Mouse (Mus musculus) heart, embryonic 14.5 days (tissue): ENCODE results near the gene Josd1. TPM values are rescaled to one million over a fixed set of nuclear protein-coding genes. Genes with fewer than 3 reads are reported as not detected.

Experiments used
- ATAC-seq: fragments of 200-750 bp; cut with Nextera tagmentation; 2 replicates; pipeline ENCODE4 v1.8.0; 2017; ENCODE audit warnings: low read depth, moderate TSS enrichment; ENCODE audit not compliant: insufficient number of reproducible peaks, insufficient read depth, low FRiP score
- H3K27ac ChIP-seq, 2 experiments: fragments of 200-500 bp in 1 of 2; fragments of 300-500 bp in 1 of 2; sonication (generic) in 1 of 2; replicated peaks in 1 of 2; 2 replicates each; pipeline ENCODE4 v1.5.1; 2012 to 2014; ENCODE audit warnings: low read depth in 2 of 2, low read length in 2 of 2, control low read depth in 1 of 2, mild to moderate bottlenecking in 1 of 2, mixed read lengths in 1 of 2; ENCODE audit not compliant: control insufficient read depth in 1 of 2, insufficient read depth in 1 of 2
- H3K27me3 ChIP-seq: fragments of 300-500 bp; sonication (generic); 2 replicates; pipeline ENCODE4 v1.6.1; 2014; ENCODE audit warnings: mild to moderate bottlenecking, low read length, control low read depth; ENCODE audit not compliant: control insufficient read depth, insufficient read depth
- H3K36me3 ChIP-seq: fragments of 300-500 bp; sonication (generic); 2 replicates; pipeline ENCODE4 v1.6.1; 2014; ENCODE audit warnings: mild to moderate bottlenecking, control low read depth, low read length, mixed read lengths; ENCODE audit not compliant: control insufficient read depth, insufficient read depth
- H3K4me1 ChIP-seq, 2 experiments: fragments of 200-500 bp in 1 of 2; fragments of 300-500 bp in 1 of 2; sonication (generic) in 1 of 2; 2 replicates each; pipeline ENCODE4 v1.6.1; 2012 to 2014; ENCODE audit warnings: low read length in 2 of 2, control low read depth in 1 of 2, mixed read lengths in 1 of 2; ENCODE audit not compliant: control insufficient read depth in 2 of 2, insufficient read depth in 2 of 2
- H3K4me2 ChIP-seq: fragments of 300-500 bp; sonication (generic); 2 replicates; pipeline ENCODE4 v1.6.1; 2014; ENCODE audit warnings: mild to moderate bottlenecking, low read length
- H3K4me3 ChIP-seq, 2 experiments: fragments of 200-500 bp in 1 of 2; fragments of 300-500 bp in 1 of 2; sonication (generic) in 1 of 2; 2 replicates each; pipeline ENCODE4 v1.5.1; 2012 to 2014; ENCODE audit warnings: low read length in 2 of 2, mild to moderate bottlenecking in 2 of 2, control low read depth in 1 of 2, low read depth in 1 of 2, moderate library complexity in 1 of 2; ENCODE audit not compliant: control insufficient read depth in 1 of 2, insufficient read depth in 1 of 2
- H3K9ac ChIP-seq: fragments of 300-500 bp; sonication (generic); 2 replicates; pipeline ENCODE4 v1.6.1; 2014; ENCODE audit warnings: mild to moderate bottlenecking, low read length
- H3K9me3 ChIP-seq: fragments of 300-500 bp; sonication (generic); 2 replicates; pipeline ENCODE4 v1.6.1; 2016; ENCODE audit warnings: low read length, control low read depth; ENCODE audit not compliant: control insufficient read depth
- WGBS: fragments of 180-500 bp; shearing (Covaris S2); extraction: QIAGEN DNeasy Blood & Tissue Kit; methylation state at CpG from one replicate; pipeline ENCODE4 v1.1.7; 2014; 5-methylcytosine and 5-hydroxymethylcytosine counted together
- polyA plus RNA-seq: library from polyadenylated mRNA; unstranded; fragments of >200 nt; fragmentation: Nextera tagmentation; extraction: Ambion mirVana; gene quantifications from 2 replicates; pipeline ENCODE4 v1.2.1, GENCODE M21; 2014

Josd1 gene
- polyA plus RNA-seq, 1 experiment from 2014 or later = 17.5 TPM

GRCm38 (mm10) chr15:79727840-79728239 lies 40.1 kb upstream of the Josd1 start:
- no peak overlapping the region for H3K4me2 ChIP-seq
- 95% methylated on average over 6 of the region's 6 CpGs for WGBS
- H3K9ac ChIP-seq = no peak overlapping the region
- H3K9me3 ChIP-seq = no peaks in the 10 kb centered on the region
- H3K36me3 ChIP-seq = peaks cover 87% of the 10 kb centered on the region
- no peak for ATAC-seq
- no peak overlapping the region for H3K27ac ChIP-seq
- no peak overlapping the region for H3K4me3 ChIP-seq
- H3K27me3 ChIP-seq = no peaks in the 10 kb centered on the region
- no peaks in the 10 kb centered on the region for H3K4me1 ChIP-seq

GRCm38 (mm10) chr15:79725190-79725789 lies 37.6 kb upstream of the Josd1 start:
- no peak overlapping the region for H3K9ac ChIP-seq
- H3K27me3 ChIP-seq = no peaks in the 10 kb centered on the region
- H3K9me3 ChIP-seq = no peaks in the 10 kb centered on the region
- WGBS = 87% methylated on average over 11 of the region's 11 CpGs
- no peak overlapping the region for H3K27ac ChIP-seq
- peaks cover 79% of the 10 kb centered on the region for H3K36me3 ChIP-seq
- no peak for ATAC-seq
- H3K4me3 ChIP-seq = no peak overlapping the region
- no peak overlapping the region for H3K4me2 ChIP-seq
- H3K4me1 ChIP-seq = no peaks in the 10 kb centered on the region

- Histone ChIP-seq H3K27ac (no peak overlapping the region), H3K4me1 (no peaks in the 10 kb centered on the region), H3K36me3 (peaks cover 79% of the 10 kb centered on the region), H3K9me3 (no peaks in the 10 kb centered on the region), H3K27me3 (no peaks in the 10 kb centered on the region), H3K4me3 (no peak overlapping the region), H3K4me2 (no peak overlapping the region), H3K9ac (no peak overlapping the region)
- 24% methylated on average over 1 of the region's 1 CpGs for WGBS
- ATAC-seq = no peak
Observed at GRCm38 (mm10) chr15:79723439-79723838, 35.7 kb upstream of the Josd1 start.

- no peak overlapping the region for H3K9ac ChIP-seq
- no peak overlapping the region for H3K4me2 ChIP-seq
- peaks cover 79% of the 10 kb centered on the region for H3K36me3 ChIP-seq
- no peaks in the 10 kb centered on the region for H3K27me3 ChIP-seq
- no peak overlapping the region for H3K4me3 ChIP-seq
- H3K9me3 ChIP-seq = no peaks in the 10 kb centered on the region
- H3K4me1 ChIP-seq = no peaks in the 10 kb centered on the region
- no peak for ATAC-seq
- no peak overlapping the region for H3K27ac ChIP-seq
- WGBS = 75% methylated on average over 4 of the region's 4 CpGs
Observed at GRCm38 (mm10) chr15:79720796-79721195, 33.1 kb upstream of the Josd1 start.

GRCm38 (mm10) chr15:79720267-79720666 lies 32.5 kb upstream of the Josd1 start:
- H3K4me3 ChIP-seq = no peak overlapping the region
- 91% methylated on average over 8 of the region's 8 CpGs for WGBS
- H3K27me3 ChIP-seq = no peaks in the 10 kb centered on the region
- no peak overlapping the region for H3K27ac ChIP-seq
- no peaks in the 10 kb centered on the region for H3K4me1 ChIP-seq
- H3K36me3 ChIP-seq = peaks cover 79% of the 10 kb centered on the region
- no peak overlapping the region for H3K4me2 ChIP-seq
- no peak overlapping the region for H3K9ac ChIP-seq
- ATAC-seq = no peak
- no peaks in the 10 kb centered on the region for H3K9me3 ChIP-seq

- no peaks in the 10 kb centered on the region for H3K9me3 ChIP-seq
- no peak overlapping the region for H3K27ac ChIP-seq
- H3K4me1 ChIP-seq = no peaks in the 10 kb centered on the region
- H3K27me3 ChIP-seq = no peaks in the 10 kb centered on the region
- H3K4me3 ChIP-seq = no peak overlapping the region
- H3K9ac ChIP-seq = no peak overlapping the region
- WGBS = 93% methylated on average over 6 of the region's 6 CpGs
- peaks cover 93% of the 10 kb centered on the region for H3K36me3 ChIP-seq
- ATAC-seq = no peak
- no peak overlapping the region for H3K4me2 ChIP-seq
Observed at GRCm38 (mm10) chr15:79716710-79717109, 29.0 kb upstream of the Josd1 start.

- Histone ChIP-seq H3K36me3 (peaks cover 96% of the 10 kb centered on the region), H3K4me3 (no peak overlapping the region), H3K27ac (no peak overlapping the region), H3K4me1 (no peaks in the 10 kb centered on the region), H3K9me3 (no peaks in the 10 kb centered on the region), H3K4me2 (no peak overlapping the region), H3K27me3 (no peaks in the 10 kb centered on the region), H3K9ac (no peak overlapping the region)
- WGBS = 93% methylated on average over 7 of the region's 7 CpGs
- no peak for ATAC-seq
Observed at GRCm38 (mm10) chr15:79715646-79716045, 27.9 kb upstream of the Josd1 start.

- 88% methylated on average over 5 of the region's 5 CpGs for WGBS
- Histone ChIP-seq H3K4me2 (no peak overlapping the region), H3K27me3 (no peaks in the 10 kb centered on the region), H3K9me3 (no peaks in the 10 kb centered on the region), H3K9ac (no peak overlapping the region), H3K4me1 (no peaks in the 10 kb centered on the region), H3K27ac (no peak overlapping the region), H3K36me3 (peaks cover 63% of the 10 kb centered on the region), H3K4me3 (no peak overlapping the region)
- ATAC-seq = no peak
Observed at GRCm38 (mm10) chr15:79708229-79708822, 20.6 kb upstream of the Josd1 start.
